Mouse (Mus musculus): ENCODE data around the gene Nt5c3. TPM values are rescaled to one million over a fixed set of nuclear protein-coding genes. Genes with fewer than 3 reads are reported as not detected.
A peak's percentile ranks its signal among the peaks of the same experiment; 100 is the strongest.

Nt5c3 gene
- polyA plus RNA-seq, 1 experiment from 2014 or later, result 161 TPM

GRCm38 (mm10) chr6:56906121-56906846, 17.4 kb downstream of the Nt5c3 start:
- no peak for ATAC-seq
- no peak overlapping the region for H3K4me2 ChIP-seq (ENCODE audit: low read length)
- peaks cover 7% of the 10 kb centered on the region for H3K4me1 ChIP-seq (ENCODE audit: control insufficient read depth, insufficient read depth, low read depth, low read length)

GRCm38 (mm10) chr6:56905486-56905885, 18.2 kb downstream of the Nt5c3 start:
- 89% methylated on average over 5 of the region's 5 CpGs for WGBS

More at GRCm38 (mm10) chr6:56906121-56906846, 17.4 kb downstream of the Nt5c3 start:
- Histone ChIP-seq H3K36me3 (ENCODE audit: control insufficient read depth, insufficient read depth, low read length) (no peaks in the 10 kb centered on the region), H3K9ac (ENCODE audit: low read depth, low read length) (no peak overlapping the region), H3K9me3 (ENCODE audit: control insufficient read depth, low read length) (no peaks in the 10 kb centered on the region), H3K27ac (ENCODE audit: low read depth, low read length) (no peak overlapping the region), H3K27me3 (replicated peaks; ENCODE audit: control insufficient read depth, insufficient read depth, low read length) (no peaks in the 10 kb centered on the region), H3K4me3 (ENCODE audit: low read length) (no peak overlapping the region)
- 78% methylated on average over 8 of the region's 8 CpGs for WGBS

GRCm38 (mm10) chr6:56904982-56905381, 18.8 kb downstream of the Nt5c3 start:
- 0 out of 2 replicates have a peak, but pooled peaks have one; percentile 21 for ATAC-seq
- 81% methylated on average over 2 of the region's 2 CpGs for WGBS
- H3K27me3 ChIP-seq (replicated peaks; ENCODE audit: control insufficient read depth, insufficient read depth, low read length), result no peaks in the 10 kb centered on the region
- peaks cover 7% of the 10 kb centered on the region for H3K4me1 ChIP-seq (ENCODE audit: control insufficient read depth, insufficient read depth, low read depth, low read length)
- no peak overlapping the region for H3K4me3 ChIP-seq (ENCODE audit: low read length)
- H3K9ac ChIP-seq (ENCODE audit: low read depth, low read length), result no peak overlapping the region
- H3K9me3 ChIP-seq (ENCODE audit: control insufficient read depth, low read length), result no peaks in the 10 kb centered on the region
- H3K27ac ChIP-seq (ENCODE audit: low read depth, low read length), result no peak overlapping the region
- H3K4me2 ChIP-seq (ENCODE audit: low read length), result no peak overlapping the region
- H3K36me3 ChIP-seq (ENCODE audit: control insufficient read depth, insufficient read depth, low read length), result no peaks in the 10 kb centered on the region

More at GRCm38 (mm10) chr6:56905486-56905885, 18.2 kb downstream of the Nt5c3 start:
- H3K36me3 ChIP-seq (ENCODE audit: control insufficient read depth, insufficient read depth, low read length), result no peaks in the 10 kb centered on the region
- H3K9me3 ChIP-seq (ENCODE audit: control insufficient read depth, low read length), result no peaks in the 10 kb centered on the region
- H3K27ac ChIP-seq (ENCODE audit: low read depth, low read length), result no peak overlapping the region
- H3K4me2 ChIP-seq (ENCODE audit: low read length), result no peak overlapping the region
- no peak overlapping the region for H3K9ac ChIP-seq (ENCODE audit: low read depth, low read length)
- H3K4me1 ChIP-seq (ENCODE audit: control insufficient read depth, insufficient read depth, low read depth, low read length), result peaks cover 7% of the 10 kb centered on the region
- H3K27me3 ChIP-seq (replicated peaks; ENCODE audit: control insufficient read depth, insufficient read depth, low read length), result no peaks in the 10 kb centered on the region
- no peak for ATAC-seq
- H3K4me3 ChIP-seq (ENCODE audit: low read length), result no peak overlapping the region

GRCm38 (mm10) chr6:56904330-56904729, 19.4 kb downstream of the Nt5c3 start:
- no peak for ATAC-seq
- Histone ChIP-seq H3K4me2 (ENCODE audit: low read length) (no peak overlapping the region), H3K4me1 (ENCODE audit: control insufficient read depth, insufficient read depth, low read depth, low read length) (peaks cover 7% of the 10 kb centered on the region), H3K27me3 (replicated peaks; ENCODE audit: control insufficient read depth, insufficient read depth, low read length) (no peaks in the 10 kb centered on the region), H3K36me3 (ENCODE audit: control insufficient read depth, insufficient read depth, low read length) (no peaks in the 10 kb centered on the region), H3K9me3 (ENCODE audit: control insufficient read depth, low read length) (no peaks in the 10 kb centered on the region), H3K4me3 (ENCODE audit: low read length) (no peak overlapping the region), H3K9ac (ENCODE audit: low read depth, low read length) (no peak overlapping the region), H3K27ac (ENCODE audit: low read depth, low read length) (no peak overlapping the region)
- WGBS, result 75% methylated on average over 1 of the region's 1 CpGs

GRCm38 (mm10) chr6:56903831-56904230, 19.9 kb downstream of the Nt5c3 start:
- no peaks in the 10 kb centered on the region for H3K27me3 ChIP-seq (replicated peaks; ENCODE audit: control insufficient read depth, insufficient read depth, low read length)
- peaks cover 7% of the 10 kb centered on the region for H3K4me1 ChIP-seq (ENCODE audit: control insufficient read depth, insufficient read depth, low read depth, low read length)
- WGBS, result 45% methylated on average over 6 of the region's 6 CpGs
- no peak overlapping the region for H3K4me3 ChIP-seq (ENCODE audit: low read length)
- ATAC-seq, result peak; percentile 34; the same call in 1 of the 2 replicates
- no peak overlapping the region for H3K27ac ChIP-seq (ENCODE audit: low read depth, low read length)
- H3K9me3 ChIP-seq (ENCODE audit: control insufficient read depth, low read length), result no peaks in the 10 kb centered on the region
- no peak overlapping the region for H3K9ac ChIP-seq (ENCODE audit: low read depth, low read length)
- no peak overlapping the region for H3K4me2 ChIP-seq (ENCODE audit: low read length)
- H3K36me3 ChIP-seq (ENCODE audit: control insufficient read depth, insufficient read depth, low read length), result no peaks in the 10 kb centered on the region

GRCm38 (mm10) chr6:56902606-56903520, 20.9 kb downstream of the Nt5c3 start:
- Histone ChIP-seq H3K4me1 (ENCODE audit: control insufficient read depth, insufficient read depth, low read depth, low read length) (peaks cover 7% of the 10 kb centered on the region), H3K36me3 (ENCODE audit: control insufficient read depth, insufficient read depth, low read length) (no peaks in the 10 kb centered on the region), H3K9ac (ENCODE audit: low read depth, low read length) (no peak overlapping the region), H3K27ac (ENCODE audit: low read depth, low read length) (no peak overlapping the region), H3K4me2 (ENCODE audit: low read length) (no peak overlapping the region), H3K4me3 (ENCODE audit: low read length) (no peak overlapping the region), H3K9me3 (ENCODE audit: control insufficient read depth, low read length) (no peaks in the 10 kb centered on the region), H3K27me3 (replicated peaks; ENCODE audit: control insufficient read depth, insufficient read depth, low read length) (no peaks in the 10 kb centered on the region)
- ATAC-seq, result peak; percentile 18; the same call in 1 of the 2 replicates
- WGBS, result 73% methylated on average over 7 of the region's 7 CpGs

GRCm38 (mm10) chr6:56901824-56902386, 21.8 kb downstream of the Nt5c3 start:
- Histone ChIP-seq H3K27ac (ENCODE audit: low read depth, low read length) (no peak overlapping the region), H3K9ac (ENCODE audit: low read depth, low read length) (no peak overlapping the region), H3K36me3 (ENCODE audit: control insufficient read depth, insufficient read depth, low read length) (no peaks in the 10 kb centered on the region), H3K4me1 (ENCODE audit: control insufficient read depth, insufficient read depth, low read depth, low read length) (peaks cover 7% of the 10 kb centered on the region), H3K9me3 (ENCODE audit: control insufficient read depth, low read length) (no peaks in the 10 kb centered on the region), H3K4me2 (ENCODE audit: low read length) (peak overlapping the region; percentile 4), H3K4me3 (ENCODE audit: low read length) (no peak overlapping the region), H3K27me3 (replicated peaks; ENCODE audit: control insufficient read depth, insufficient read depth, low read length) (no peaks in the 10 kb centered on the region)
- no peak; the same call in 1 of the 2 replicates for ATAC-seq
- 33% methylated on average over 12 of the region's 12 CpGs for WGBS

- Histone ChIP-seq H3K27ac (ENCODE audit: low read depth, low read length) (no peak overlapping the region), H3K9me3 (ENCODE audit: control insufficient read depth, low read length) (no peaks in the 10 kb centered on the region), H3K36me3 (ENCODE audit: control insufficient read depth, insufficient read depth, low read length) (no peaks in the 10 kb centered on the region), H3K4me1 (ENCODE audit: control insufficient read depth, insufficient read depth, low read depth, low read length) (peaks cover 7% of the 10 kb centered on the region), H3K4me2 (ENCODE audit: low read length) (no peak overlapping the region), H3K9ac (ENCODE audit: low read depth, low read length) (no peak overlapping the region), H3K27me3 (replicated peaks; ENCODE audit: control insufficient read depth, insufficient read depth, low read length) (no peaks in the 10 kb centered on the region), H3K4me3 (ENCODE audit: low read length) (no peak overlapping the region)
- 69% methylated on average over 3 of the region's 3 CpGs for WGBS
- no peak for ATAC-seq
Observed at GRCm38 (mm10) chr6:56901336-56901735, 22.4 kb downstream of the Nt5c3 start.

GRCm38 (mm10) chr6:56899601-56900000, 24.1 kb downstream of the Nt5c3 start:
- H3K27me3 ChIP-seq (replicated peaks; ENCODE audit: control insufficient read depth, insufficient read depth, low read length), result no peaks in the 10 kb centered on the region
- 90% methylated on average over 3 of the region's 3 CpGs for WGBS
- no peaks in the 10 kb centered on the region for H3K36me3 ChIP-seq (ENCODE audit: control insufficient read depth, insufficient read depth, low read length)
- no peak overlapping the region for H3K27ac ChIP-seq (ENCODE audit: low read depth, low read length)
- no peak overlapping the region for H3K9ac ChIP-seq (ENCODE audit: low read depth, low read length)
- no peak for ATAC-seq
- peaks cover 7% of the 10 kb centered on the region for H3K4me1 ChIP-seq (ENCODE audit: control insufficient read depth, insufficient read depth, low read depth, low read length)
- no peaks in the 10 kb centered on the region for H3K9me3 ChIP-seq (ENCODE audit: control insufficient read depth, low read length)
- no peak overlapping the region for H3K4me3 ChIP-seq (ENCODE audit: low read length)
- H3K4me2 ChIP-seq (ENCODE audit: low read length), result no peak overlapping the region

Data from hindbrain, embryonic 16.5 days (tissue).